8 mouse cellular contexts compared by ENCODE assay signal in genomic region chr2:36203011-36203825, GRCm38 (mm10). TPM values are rescaled to one million over a fixed set of nuclear protein-coding genes. Genes with fewer than 3 reads are reported as not detected.
DNase-seq lines count a peak whose midpoint lies in the region; ATAC-seq and TF ChIP-seq lines count a peak whose summit lies in the region.

No protein-coding gene starts in this region.

- POLR2A ChIA-PET in Patski (lab: Charles Lee) = no interaction called here

- DNase-seq in kidney, postnatal 14 days = no peak
- DNase-seq in Patski (ENCODE audit: low read depth, low spot score) (no peak), adipocyte (ENCODE audit: low spot score) (no peak)
- DNase-seq in layer of hippocampus, adult 2 months (ENCODE audit: low spot score in 2 of 2) = peak; percentile 38 to 47
- peak; percentile 42 for DNase-seq in midbrain, embryonic 10.5 days (ENCODE audit: low spot score)

- no peak for TF ChIP-seq CTCF in Patski (IDR thresholded peaks at IDR 0.05)
- TF ChIP-seq CTCF in layer of hippocampus, adult 2 months (conservative IDR thresholded peaks at IDR 0.05) = peak; percentile 42
- TF ChIP-seq CTCF in small intestine, adult 2 months (IDR thresholded peaks at IDR 0.05; ENCODE audit: extremely low read depth, insufficient read length, insufficient replicate concordance, low read depth, low read length) = no peak

- TF ChIP-seq POLR2A in small intestine, adult 2 months (IDR thresholded peaks at IDR 0.05; ENCODE audit: low read depth, low read length) = no peak

- H3K9ac ChIP-seq in kidney, embryonic 15.5 days = 0 out of 2 replicates have a peak overlapping the region, but pooled peaks have one; percentile 11
- H3K9ac ChIP-seq in forebrain, embryonic 15.5 days (replicated peaks) = peak overlapping the region; percentile 51

- peaks cover 29% of the 10 kb centered on the region for H3K4me1 ChIP-seq in kidney, embryonic 15.5 days
- peaks cover 26% of the 10 kb centered on the region for H3K4me1 ChIP-seq in forebrain, embryonic 15.5 days
- peaks cover 34% of the 10 kb centered on the region for H3K4me1 ChIP-seq in midbrain, embryonic 10.5 days
- H3K4me1 ChIP-seq in small intestine, adult 2 months (ENCODE audit: control insufficient read depth, insufficient read depth, insufficient read length, low read length) = peaks cover 3% of the 10 kb centered on the region

- peaks cover 67% of the 10 kb centered on the region for H3K27me3 ChIP-seq in kidney, embryonic 15.5 days
- no peaks in the 10 kb centered on the region for H3K27me3 ChIP-seq in Patski
- H3K27me3 ChIP-seq in forebrain, embryonic 15.5 days = peaks cover 18% of the 10 kb centered on the region; the same call in 1 of the 2 replicates
- H3K27me3 ChIP-seq in midbrain, embryonic 10.5 days (ENCODE audit: low read depth, poor library complexity, severe bottlenecking) = peaks cover 81% of the 10 kb centered on the region
- H3K27me3 ChIP-seq in small intestine, adult 2 months (ENCODE audit: control insufficient read depth, insufficient read depth, low read length) = peaks cover 17% of the 10 kb centered on the region

- ATAC-seq in kidney, embryonic 15.5 days (replicated peaks; ENCODE audit: low FRiP score) = peak; percentile 49; the same call in 1 of the 2 replicates
- ATAC-seq in Patski = peak; percentile 27
- peak; percentile 80 for ATAC-seq in forebrain, embryonic 15.5 days (replicated peaks)

- in situ Hi-C loops in Patski (cut with MboI; ENCODE audit: low pct_unique_long_range_greater_than_20kb) = no loop called here

- no peaks in the 10 kb centered on the region for H3K9me3 ChIP-seq in kidney, embryonic 15.5 days (replicated peaks)
- no peaks in the 10 kb centered on the region for H3K9me3 ChIP-seq in forebrain, embryonic 15.5 days
- H3K9me3 ChIP-seq in midbrain, embryonic 10.5 days (replicated peaks) = no peaks in the 10 kb centered on the region

- WGBS in kidney, embryonic 15.5 days = 2% methylated on average over 39 of the region's 39 CpGs
- under 1% methylated on average over 39 of the region's 39 CpGs for WGBS in forebrain, embryonic 15.5 days
- 1% methylated on average over 39 of the region's 39 CpGs for WGBS in midbrain, embryonic 10.5 days
- 3% methylated on average over 39 of the region's 39 CpGs for WGBS in small intestine, adult 2 months

- CTCF ChIA-PET in Patski (lab: Charles Lee) = interaction anchor here (1.3 to 2.1 kb wide), 2 partner anchors 195 to 220 kb away, joined by 4 to 7 read pairs; no protein-coding TSS in a partner anchor

- H3K4me3 ChIP-seq in kidney, embryonic 15.5 days (replicated peaks) = peak overlapping the region; percentile 45
- H3K4me3 ChIP-seq in forebrain, embryonic 15.5 days = peak overlapping the region; percentile 39
- H3K4me3 ChIP-seq in layer of hippocampus, adult 2 months = peak overlapping the region; percentile 41
- H3K4me3 ChIP-seq in midbrain, embryonic 10.5 days = peak overlapping the region; percentile 58
- H3K4me3 ChIP-seq in small intestine, adult 2 months (ENCODE audit: low read depth, low read length) = peak overlapping the region; percentile 29

- H3K4me2 ChIP-seq in kidney, embryonic 15.5 days = peak overlapping the region; percentile 91
- H3K4me2 ChIP-seq in forebrain, embryonic 15.5 days (replicated peaks) = peak overlapping the region; percentile 66

- H3K36me3 ChIP-seq in kidney, embryonic 15.5 days = no peaks in the 10 kb centered on the region
- H3K36me3 ChIP-seq in forebrain, embryonic 15.5 days = no peaks in the 10 kb centered on the region
- H3K36me3 ChIP-seq in midbrain, embryonic 10.5 days = no peaks in the 10 kb centered on the region
- H3K36me3 ChIP-seq in small intestine, adult 2 months (ENCODE audit: control insufficient read depth, insufficient read depth, low read length) = no peaks in the 10 kb centered on the region

- H3K27ac ChIP-seq in kidney, embryonic 15.5 days = no peak overlapping the region
- H3K27ac ChIP-seq in forebrain, embryonic 15.5 days (replicated peaks) = peak overlapping the region; percentile 84
- peak overlapping the region; percentile 67 for H3K27ac ChIP-seq in layer of hippocampus, adult 2 months
- no peak overlapping the region; the same call in 1 of the 2 replicates for H3K27ac ChIP-seq in midbrain, embryonic 10.5 days (replicated peaks)
- no peak overlapping the region for H3K27ac ChIP-seq in small intestine, adult 2 months (ENCODE audit: insufficient read depth, low read depth, low read length)

RNA-seq across cellular contexts. Expression of gene Ptgs1, which starts 27.0 kb away (rescaled TPM):
- polyA plus RNA-seq in kidney, embryonic 15.5 days (2015; fragmentation: Nextera tagmentation; extraction: Ambion mirVana) = 29.2 and 30.6 TPM in 2 replicates
- 40.4 TPM for polyA plus RNA-seq in Patski (2021)
- polyA plus RNA-seq in forebrain, embryonic 15.5 days (2015; fragmentation: Nextera tagmentation; extraction: Ambion mirVana) = 2.7 and 3.4 TPM in 2 replicates
- 10 to 100 TPM; 17.1 to 19.1 TPM for total RNA-seq in layer of hippocampus, adult 2 months (2021)
- 3.6 and 4.7 TPM in 2 replicates for polyA plus RNA-seq in midbrain, embryonic 10.5 days (2016; fragmentation: Nextera tagmentation; extraction: Ambion mirVana)
- 24.4 and 24.7 TPM in 2 replicates for polyA plus RNA-seq in small intestine, adult 2 months (2012; rRNA removed)

Comparison
In these comparisons a context has a peak if more than half of its experiments do, and no peak if none do; other contexts are left out.
1. ATAC-seq: peak in every context shown above with its lines; median percentile 80 in forebrain, embryonic 15.5 days; 49 in kidney, embryonic 15.5 days; 27 in Patski.
2. H3K27ac ChIP-seq: peak in forebrain, embryonic 15.5 days (single experiment) and layer of hippocampus, adult 2 months (single experiment); none in kidney, embryonic 15.5 days (single experiment), midbrain, embryonic 10.5 days (single experiment) and small intestine, adult 2 months (single experiment).
3. DNase-seq: peak in layer of hippocampus, adult 2 months (2 of 2) and midbrain, embryonic 10.5 days (single experiment); none in kidney, postnatal 14 days (single experiment), Patski (single experiment) and adipocyte (single experiment).
4. Peak in every context shown above with its lines, with median percentiles within 50 percentile points of each other: H3K4me3 ChIP-seq.